Mouse (Mus musculus) embryonic facial prominence, embryonic 10.5 days (tissue): Measurements from ENCODE around the gene Cnot6. TPM values are rescaled to one million over a fixed set of nuclear protein-coding genes. Genes with fewer than 3 reads are reported as not detected.
A peak's percentile ranks its signal among the peaks of the same experiment; 100 is the strongest.

Experiments
- DNase-seq: peaks from one replicate; pipeline ENCODE4 v3.0.0-alpha.2; 2017; ENCODE audit warnings: low spot score
- H3K27ac ChIP-seq: fragments of 300-500 bp; sonication (generic); replicated peaks from 2 replicates; pipeline ENCODE4 v1.5.1; 2016; ENCODE audit warnings: mild to moderate bottlenecking
- H3K27me3 ChIP-seq: fragments of 300-500 bp; sonication (generic); replicated peaks from 2 replicates; pipeline ENCODE4 v1.6.1; 2016; ENCODE audit warnings: low read depth, mild to moderate bottlenecking; ENCODE audit not compliant: poor library complexity, severe bottlenecking
- H3K36me3 ChIP-seq: fragments of 300-500 bp; sonication (generic); replicated peaks from 2 replicates; pipeline ENCODE4 v1.6.1; 2016; ENCODE audit warnings: mild to moderate bottlenecking, moderate library complexity
- H3K4me1 ChIP-seq: fragments of 300-500 bp; sonication (generic); 2 replicates; pipeline ENCODE4 v1.6.1; 2016
- H3K4me3 ChIP-seq: fragments of 300-500 bp; sonication (generic); 2 replicates; pipeline ENCODE4 v1.5.1; 2016; ENCODE audit warnings: mild to moderate bottlenecking, moderate library complexity
- H3K9me3 ChIP-seq: fragments of 300-500 bp; sonication (generic); 2 replicates; pipeline ENCODE4 v1.6.1; 2016; ENCODE audit warnings: mild to moderate bottlenecking
- WGBS: fragments of 180-500 bp; shearing (Covaris S2); methylation state at CpG from one replicate; pipeline ENCODE4 v1.1.7; 2016; 5-methylcytosine and 5-hydroxymethylcytosine counted together
- polyA plus RNA-seq: library from polyadenylated mRNA; unstranded; fragments of >200 nt; fragmentation: Nextera tagmentation; extraction: Ambion mirVana; gene quantifications from 2 replicates; pipeline ENCODE4 v1.2.1, GENCODE M21; 2016

The Cnot6 gene
- polyA plus RNA-seq, 1 experiment from 2014 or later: 61.7 TPM

DNA sequence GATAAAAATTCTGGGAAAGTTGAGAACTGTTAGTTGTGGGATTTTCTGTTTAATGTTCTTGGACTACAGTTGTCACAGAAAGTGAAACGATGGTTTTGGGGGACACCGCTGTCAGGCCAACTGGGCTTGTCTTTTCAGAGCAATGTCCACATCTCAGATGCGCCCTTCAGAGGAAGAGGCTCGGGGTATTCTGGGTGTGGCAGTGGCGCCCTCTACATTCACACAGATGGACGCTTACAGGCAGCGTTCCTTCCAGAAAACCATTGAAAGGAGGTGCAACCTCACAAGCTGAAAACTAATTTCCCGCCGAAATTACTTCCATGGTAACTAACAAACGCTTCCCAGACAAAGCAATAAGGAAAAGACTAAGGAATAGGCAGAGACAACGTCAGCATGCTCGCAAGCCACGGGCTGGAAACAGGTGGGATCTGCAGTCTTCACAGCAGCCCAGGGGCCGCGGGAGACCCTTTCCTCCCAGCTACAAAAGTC, 50.2 kb downstream of the Cnot6 start:
- DNase-seq: no peak
- Histone ChIP-seq H3K27me3 (no peaks in the 10 kb centered on the region), H3K4me3 (no peak overlapping the region), H3K9me3 (no peaks in the 10 kb centered on the region), H3K27ac (no peak overlapping the region), H3K4me1 (no peaks in the 10 kb centered on the region), H3K36me3 (0 out of 2 replicates have a peak, but pooled peaks cover 3% of the 10 kb centered on the region)
- 57% methylated on average over 15 of the region's 15 CpGs for WGBS

DNA sequence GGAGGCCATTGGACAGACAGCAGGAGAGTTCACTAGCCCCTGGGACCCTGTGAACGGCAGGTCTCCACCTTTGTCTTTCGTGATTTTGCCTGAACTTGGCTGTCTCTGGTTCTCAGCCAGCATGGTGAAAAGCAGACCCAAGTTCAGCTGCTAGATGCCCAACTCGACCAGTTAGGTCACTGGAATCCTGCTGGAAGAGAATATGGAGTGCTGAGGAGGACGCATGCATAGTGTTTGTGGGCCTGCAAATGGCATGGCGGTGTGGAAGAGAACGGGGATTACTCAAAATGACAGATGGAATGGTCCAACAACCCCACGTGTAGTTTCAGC, 53.1 kb downstream of the Cnot6 start:
- no peaks in the 10 kb centered on the region for H3K27me3 ChIP-seq
- H3K4me1 ChIP-seq: no peaks in the 10 kb centered on the region
- no peak overlapping the region; the same call in 1 of the 2 replicates for H3K27ac ChIP-seq
- H3K36me3 ChIP-seq: 0 out of 2 replicates have a peak, but pooled peaks cover 3% of the 10 kb centered on the region
- no peak overlapping the region for H3K4me3 ChIP-seq
- no peak for DNase-seq
- 74% methylated on average over 7 of the region's 7 CpGs for whole genome bisulfite sequencing
- no peaks in the 10 kb centered on the region for H3K9me3 ChIP-seq

DNA sequence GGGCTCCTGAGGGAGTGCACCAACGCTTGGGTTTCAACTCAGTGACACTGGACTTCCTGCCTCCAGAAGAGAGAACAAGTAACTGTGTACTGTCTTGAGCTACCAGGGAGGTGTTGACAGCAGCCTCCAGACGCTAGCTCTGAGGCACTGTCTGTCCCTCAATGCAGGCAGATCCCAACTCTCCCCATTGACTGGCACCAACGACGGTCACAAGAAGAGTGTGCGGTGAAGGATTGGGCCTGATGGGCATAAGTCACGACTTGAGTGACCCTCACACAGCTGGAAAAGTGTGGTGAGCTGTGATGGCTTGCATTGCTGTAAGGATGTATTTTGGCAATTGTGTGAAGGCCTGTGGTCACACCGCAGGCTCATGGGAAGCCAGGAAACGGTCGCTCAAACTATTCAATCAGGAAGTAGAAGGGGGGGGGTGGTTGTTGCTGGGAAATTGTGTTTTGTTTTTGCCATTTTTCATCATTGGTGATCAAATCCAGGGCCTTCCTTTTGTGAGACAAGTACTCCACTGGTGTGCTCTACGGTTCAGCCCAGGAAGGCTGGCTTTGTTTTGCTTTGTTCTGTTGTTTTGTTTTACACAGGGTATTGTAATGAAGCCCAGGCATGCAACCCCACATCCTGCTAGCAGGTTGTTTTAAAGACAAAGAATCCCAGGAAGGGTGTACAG, 53.6 kb downstream of the Cnot6 start:
- WGBS: 67% methylated on average over 10 of the region's 10 CpGs
- Histone ChIP-seq H3K4me1 (no peaks in the 10 kb centered on the region), H3K27ac (no peak overlapping the region), H3K36me3 (no peaks in the 10 kb centered on the region), H3K4me3 (no peak overlapping the region), H3K27me3 (no peaks in the 10 kb centered on the region), H3K9me3 (no peaks in the 10 kb centered on the region)
- DNase-seq: no peak

DNA sequence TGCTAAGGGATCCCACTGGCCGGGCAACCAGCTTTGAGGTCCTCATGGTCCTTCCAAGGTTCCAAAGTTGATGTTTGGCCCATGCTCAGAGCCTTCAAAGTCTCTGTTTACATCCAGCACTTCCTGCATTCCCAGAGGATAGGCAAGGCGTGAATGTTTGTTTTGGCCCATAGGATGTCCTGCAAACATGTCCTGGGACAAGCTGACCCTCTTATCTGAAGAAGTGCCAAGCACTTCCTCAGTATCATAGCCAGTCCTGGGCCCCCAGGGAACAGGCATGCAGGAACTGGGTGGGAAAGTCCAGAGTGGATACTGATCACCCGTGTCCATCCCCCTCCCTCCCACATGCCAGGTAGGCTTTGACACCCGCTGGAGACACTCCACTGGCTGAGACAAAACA, 54.5 kb downstream of the Cnot6 start:
- DNase-seq: no peak
- Histone ChIP-seq H3K4me1 (peaks cover 2% of the 10 kb centered on the region), H3K27me3 (no peaks in the 10 kb centered on the region), H3K36me3 (no peaks in the 10 kb centered on the region), H3K4me3 (no peak overlapping the region), H3K27ac (no peak overlapping the region), H3K9me3 (no peaks in the 10 kb centered on the region)
- WGBS: 86% methylated on average over 4 of the region's 4 CpGs

DNA sequence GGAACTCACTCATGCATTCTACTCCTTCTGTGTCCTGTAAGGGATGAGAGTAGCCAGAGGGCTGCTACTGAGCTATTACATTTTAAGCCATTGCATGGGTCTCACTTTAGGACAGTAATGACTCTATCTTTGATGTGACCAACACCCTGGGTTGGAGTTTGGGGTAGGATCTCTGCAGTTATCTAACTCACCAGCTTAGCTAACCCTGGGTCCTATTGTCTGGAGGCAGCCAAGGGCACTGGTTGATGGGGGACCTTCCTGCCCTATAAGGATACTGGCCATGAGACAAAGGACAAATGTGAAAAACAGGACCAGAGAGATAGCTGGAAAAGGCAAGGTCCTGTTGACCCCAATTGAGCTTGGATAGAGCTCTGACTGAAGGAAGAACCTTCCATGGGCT, 57.0 kb downstream of the Cnot6 start:
- Histone ChIP-seq H3K27ac (no peak overlapping the region), H3K4me1 (peaks cover 17% of the 10 kb centered on the region), H3K27me3 (no peaks in the 10 kb centered on the region), H3K4me3 (no peak overlapping the region), H3K36me3 (no peaks in the 10 kb centered on the region), H3K9me3 (no peaks in the 10 kb centered on the region)
- no peak for DNase-seq

DNA sequence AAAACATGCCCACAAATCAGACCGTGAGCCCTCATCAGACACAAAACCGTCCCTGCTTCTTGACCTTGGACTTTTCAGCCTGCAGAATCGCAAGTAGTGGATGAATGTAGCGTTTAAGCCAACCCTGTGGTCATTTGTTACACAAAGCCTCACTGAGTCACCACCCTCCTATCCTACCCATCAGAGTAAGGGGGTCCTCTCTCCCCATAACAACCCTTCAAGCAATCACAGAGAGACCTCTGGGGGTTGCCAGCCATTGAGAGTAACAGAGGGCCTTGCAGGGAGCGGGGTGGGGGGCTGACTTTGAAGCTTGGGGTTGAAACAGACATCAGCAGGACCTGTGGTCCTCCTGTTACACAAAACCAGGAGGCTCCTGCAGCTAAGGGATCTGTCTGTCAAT, 57.9 kb downstream of the Cnot6 start:
- Histone ChIP-seq H3K4me3 (no peak overlapping the region), H3K4me1 (peaks cover 18% of the 10 kb centered on the region), H3K36me3 (no peaks in the 10 kb centered on the region), H3K27ac (no peak overlapping the region), H3K27me3 (no peaks in the 10 kb centered on the region), H3K9me3 (no peaks in the 10 kb centered on the region)
- WGBS: 85% methylated on average over 5 of the region's 5 CpGs
- DNase-seq: no peak

DNA sequence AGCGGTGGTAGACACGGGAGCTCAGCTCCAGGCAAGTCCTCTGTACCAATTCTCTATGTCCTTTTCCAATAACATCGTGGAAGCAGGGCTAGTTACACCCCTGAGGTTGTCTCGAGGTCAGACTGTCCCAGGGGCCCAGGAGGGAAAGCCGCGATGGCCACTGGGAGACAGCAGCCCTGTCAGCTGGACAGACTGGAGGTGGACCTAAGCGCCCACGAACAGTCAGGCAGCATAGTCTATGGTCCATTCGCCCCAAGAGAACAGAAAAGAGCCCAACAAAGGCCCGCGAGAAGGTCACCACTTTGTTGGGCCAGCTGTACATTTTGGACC, 59.5 kb downstream of the Cnot6 start:
- 46% methylated on average over 11 of the region's 11 CpGs for WGBS
- Histone ChIP-seq H3K27ac (no peak overlapping the region), H3K4me1 (peaks cover 18% of the 10 kb centered on the region), H3K4me3 (peak overlapping the region; percentile 36), H3K9me3 (no peaks in the 10 kb centered on the region), H3K36me3 (no peaks in the 10 kb centered on the region), H3K27me3 (no peaks in the 10 kb centered on the region)
- peak; percentile 35 for DNase-seq

DNA sequence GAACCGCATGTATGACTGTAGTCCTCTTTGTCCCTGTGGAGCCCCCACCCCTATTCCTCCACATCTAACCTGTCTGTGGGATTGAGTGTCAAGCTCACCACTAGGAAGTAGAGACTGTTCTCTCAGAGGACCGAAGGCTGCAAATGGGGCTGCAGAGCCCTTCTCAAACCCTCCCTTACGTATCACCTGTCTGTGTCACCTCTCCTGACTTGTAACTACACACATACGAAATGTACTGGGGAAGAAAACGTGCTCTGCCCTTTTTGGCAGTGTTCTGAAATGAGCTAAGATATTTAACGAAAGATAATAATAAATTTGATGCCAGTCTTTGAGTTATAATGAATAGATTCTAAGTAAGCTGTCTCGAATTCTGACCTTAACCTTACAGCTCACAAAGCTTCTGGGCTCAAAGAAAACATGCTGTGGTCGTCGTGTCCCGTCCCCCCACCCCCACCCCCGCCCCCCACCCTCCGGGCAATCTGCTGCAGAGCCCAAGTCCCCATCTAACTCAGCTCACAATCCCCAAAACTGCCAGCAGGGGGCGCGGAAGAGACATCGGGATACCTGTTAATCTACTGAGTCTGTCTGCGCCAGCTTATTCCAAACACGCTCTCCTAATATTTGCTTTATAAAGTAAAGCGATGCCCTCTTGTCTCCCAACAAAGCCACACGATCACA, 60.0 kb downstream of the Cnot6 start:
- 27% methylated on average over 19 of the region's 19 CpGs for WGBS
- Histone ChIP-seq H3K9me3 (no peaks in the 10 kb centered on the region), H3K4me1 (peaks cover 18% of the 10 kb centered on the region), H3K27ac (no peak overlapping the region), H3K4me3 (peak overlapping the region; percentile 36), H3K36me3 (no peaks in the 10 kb centered on the region), H3K27me3 (no peaks in the 10 kb centered on the region)
- DNase-seq: peak; percentile 89

DNA sequence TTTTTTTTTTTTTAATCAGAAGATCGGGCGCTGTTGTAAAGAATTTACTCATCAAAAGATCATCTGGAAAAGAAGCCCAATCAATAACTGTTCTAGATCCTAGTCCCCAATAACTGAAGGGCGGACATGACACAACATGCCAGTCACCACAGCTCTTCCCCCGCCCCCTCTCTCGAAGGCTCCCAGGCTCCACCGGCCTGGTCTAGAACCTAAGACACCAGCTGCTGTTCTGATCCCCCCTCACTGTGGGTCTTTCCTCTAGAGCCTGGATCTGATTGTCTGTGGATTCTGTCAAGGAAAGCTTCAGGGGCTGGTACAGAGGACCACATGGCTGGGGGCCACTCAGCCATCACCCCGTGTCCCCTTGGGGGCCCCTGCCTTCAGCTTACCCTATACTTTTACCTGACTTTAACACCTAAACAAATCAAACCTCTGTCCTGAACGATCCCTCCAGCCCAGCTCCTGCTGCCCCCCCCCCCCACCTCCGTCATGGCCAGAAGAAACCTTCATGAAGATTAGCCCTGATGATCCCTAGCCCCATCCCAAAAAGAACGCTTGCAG, 60.7 kb downstream of the Cnot6 start:
- Histone ChIP-seq H3K27ac (no peak overlapping the region), H3K27me3 (no peaks in the 10 kb centered on the region), H3K9me3 (no peaks in the 10 kb centered on the region), H3K4me3 (no peak overlapping the region), H3K36me3 (no peaks in the 10 kb centered on the region), H3K4me1 (peaks cover 18% of the 10 kb centered on the region)
- 86% methylated on average over 10 of the region's 10 CpGs for WGBS
- DNase-seq: no peak

DNA sequence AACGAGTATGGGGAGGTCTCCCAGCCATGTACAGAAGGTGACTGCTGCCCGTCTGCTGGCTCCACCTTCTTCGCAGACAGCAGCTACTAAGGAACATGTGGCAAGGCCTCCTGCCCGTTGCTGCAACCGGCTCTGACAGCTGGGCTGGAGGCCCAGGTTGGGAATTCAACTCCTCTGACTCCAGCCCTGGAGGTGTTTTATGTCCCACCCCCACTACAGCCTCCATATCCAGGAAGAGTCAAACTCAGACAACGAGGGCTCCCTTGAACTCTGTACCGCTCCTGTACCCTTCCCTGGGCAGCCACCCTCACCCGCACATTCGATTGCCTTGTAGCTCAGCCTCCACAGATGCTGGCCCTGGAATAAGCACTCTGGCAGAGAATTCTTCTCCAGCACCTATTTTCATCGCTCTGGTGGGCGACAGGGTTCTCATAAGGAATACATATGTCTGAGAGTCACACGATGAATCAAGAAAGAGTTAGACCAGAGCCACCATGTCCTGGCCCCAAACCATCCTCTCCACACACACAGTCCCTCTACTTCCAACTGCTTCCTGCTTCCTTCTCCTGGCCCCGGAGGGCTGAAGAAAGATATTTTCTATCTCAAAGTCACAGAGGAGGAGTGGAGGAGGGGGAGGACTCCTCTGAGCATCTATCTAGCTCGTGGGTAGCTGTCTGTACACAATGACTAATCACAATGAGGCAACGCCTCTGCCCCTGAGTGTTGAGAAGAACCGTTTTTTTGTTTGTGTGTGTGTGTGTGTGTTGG, 61.3 kb downstream of the Cnot6 start:
- no peak for DNase-seq
- H3K4me1 ChIP-seq: peaks cover 18% of the 10 kb centered on the region
- no peaks in the 10 kb centered on the region for H3K27me3 ChIP-seq
- H3K4me3 ChIP-seq: no peak overlapping the region
- H3K9me3 ChIP-seq: no peaks in the 10 kb centered on the region
- H3K36me3 ChIP-seq: no peaks in the 10 kb centered on the region
- 0 out of 2 replicates have a peak overlapping the region, but pooled peaks have one; percentile 24 for H3K27ac ChIP-seq
- WGBS: 78% methylated on average over 16 of the region's 16 CpGs

DNA sequence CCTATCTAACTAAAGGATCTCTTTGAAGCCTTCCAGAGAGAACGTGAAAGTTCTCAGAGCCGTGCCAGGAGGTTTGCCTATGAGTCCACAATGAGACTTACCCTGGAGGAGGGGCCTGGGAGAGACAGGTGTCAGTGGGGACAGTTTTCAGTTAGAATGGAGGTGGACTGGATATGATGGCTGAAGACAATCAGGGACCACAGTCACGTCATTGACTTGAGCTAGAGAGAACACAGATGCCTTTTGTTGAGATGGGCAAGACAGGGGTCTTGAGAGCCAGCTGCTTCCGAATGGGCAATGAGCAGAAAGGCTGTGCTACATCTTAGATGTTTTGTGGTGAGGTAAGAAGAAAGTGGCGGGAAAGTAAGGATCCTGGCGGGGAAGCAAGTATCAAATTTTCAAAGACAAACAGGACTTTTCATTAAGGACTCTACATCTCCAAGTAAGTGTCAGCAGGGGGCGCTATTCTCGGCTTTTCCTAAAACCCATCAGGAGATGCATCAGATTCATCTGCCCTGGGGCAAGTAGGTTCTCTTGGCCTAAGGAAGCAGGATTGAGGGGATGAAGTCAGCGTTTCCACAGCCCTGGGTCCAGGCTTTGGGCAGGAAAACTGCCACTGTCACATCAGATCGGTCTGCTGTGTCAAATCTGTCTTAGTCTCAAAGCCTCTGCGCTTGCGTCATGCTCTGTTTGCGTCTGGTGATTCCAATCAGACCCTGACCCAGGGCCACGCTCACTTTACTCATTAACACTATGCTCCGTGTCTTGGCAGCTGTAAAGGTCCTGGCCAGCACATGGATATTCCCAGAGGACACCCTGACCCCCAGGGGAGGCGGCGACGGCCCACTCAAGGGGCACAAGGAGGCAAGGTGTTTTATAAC, 62.2 kb downstream of the Cnot6 start:
- Histone ChIP-seq H3K36me3 (no peaks in the 10 kb centered on the region), H3K27ac (no peak overlapping the region), H3K9me3 (no peaks in the 10 kb centered on the region), H3K4me3 (no peak overlapping the region), H3K4me1 (peaks cover 18% of the 10 kb centered on the region), H3K27me3 (no peaks in the 10 kb centered on the region)
- peak; percentile 54 for DNase-seq
- WGBS: 55% methylated on average over 18 of the region's 18 CpGs

DNA sequence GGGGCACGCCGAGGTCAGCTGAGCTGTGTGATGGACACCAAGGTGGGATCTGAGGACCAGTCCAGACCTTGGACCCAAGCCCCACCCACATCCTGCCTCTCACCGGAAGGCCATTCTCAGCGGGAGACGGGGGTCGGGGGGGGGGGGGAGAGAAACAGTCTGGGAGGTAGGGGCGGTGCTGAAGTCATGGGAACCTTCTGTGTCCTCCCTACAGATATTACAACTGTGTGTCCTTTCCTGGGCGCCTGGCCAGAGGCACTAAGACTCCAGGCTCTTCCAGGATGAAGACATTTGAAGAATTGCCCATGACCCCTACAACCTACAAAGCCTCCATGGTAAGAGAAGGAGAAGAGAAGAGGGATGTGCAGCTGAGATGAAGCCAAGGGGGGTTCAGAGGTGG, 66.8 kb downstream of the Cnot6 start:
- Histone ChIP-seq H3K27ac (no peak overlapping the region), H3K4me3 (no peak overlapping the region), H3K36me3 (no peaks in the 10 kb centered on the region), H3K4me1 (peaks cover 3% of the 10 kb centered on the region), H3K9me3 (no peaks in the 10 kb centered on the region), H3K27me3 (no peaks in the 10 kb centered on the region)
- no peak for DNase-seq
- 63% methylated on average over 8 of the region's 8 CpGs for WGBS
